ENCODE assay signal across 10 mouse cellular contexts in the genomic region with DNA sequence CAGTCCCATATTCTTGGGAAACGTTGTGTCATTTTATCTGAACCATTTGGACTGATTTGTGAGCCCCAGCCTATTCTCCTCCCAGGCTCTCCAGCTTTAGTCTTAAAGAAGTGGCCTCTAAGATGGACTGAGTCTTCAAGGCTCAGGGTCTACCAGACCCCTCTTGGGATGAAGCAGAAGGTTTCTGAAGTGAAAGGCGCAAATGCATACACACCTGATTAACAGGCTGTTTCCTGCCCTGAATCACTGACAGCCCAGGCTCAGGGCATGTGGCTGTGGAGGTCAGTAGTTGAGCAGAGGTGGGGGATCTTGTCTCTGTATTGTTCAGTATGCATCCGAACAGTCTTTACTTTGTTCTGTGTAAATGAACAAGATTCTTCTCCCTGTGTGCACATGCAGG. TPM values are rescaled to one million over a fixed set of nuclear protein-coding genes. Genes with fewer than 3 reads are reported as not detected.
DNase-seq lines count a peak whose midpoint lies in the region; ATAC-seq lines count a peak whose summit lies in the region.
"Had no signal": no experiment of that assay in that cellular context is flagged by ENCODE, and none has a peak within 500 bp of the region (broad histone marks: within the 10 kb centered on the region; RNA-seq: fewer than 3 reads in every experiment).

No protein-coding gene starts in this region.

- H3K4me1 ChIP-seq in erythroblast, embryonic 14.5 days (ENCODE audit: control insufficient read depth) = peaks cover 47% of the 10 kb centered on the region
- peaks cover 19% of the 10 kb centered on the region for H3K4me1 ChIP-seq in forebrain, embryonic 15.5 days
- H3K4me1 ChIP-seq in liver, embryonic 15.5 days (replicated peaks) = peaks cover 42% of the 10 kb centered on the region

- H3K4me2 ChIP-seq in forebrain, embryonic 15.5 days (replicated peaks) = peak overlapping the region; percentile 86; the same call in 1 of the 2 replicates
- peak overlapping the region; percentile 95 for H3K4me2 ChIP-seq in liver, embryonic 15.5 days

- H3K27me3 ChIP-seq in erythroblast, embryonic 14.5 days (ENCODE audit: control insufficient read depth) = peaks cover under 1% of the 10 kb centered on the region; the same call in 1 of the 2 replicates
- no peaks in the 10 kb centered on the region for H3K27me3 ChIP-seq in forebrain, embryonic 15.5 days
- no peaks in the 10 kb centered on the region for H3K27me3 ChIP-seq in liver, embryonic 15.5 days

- H3K4me3 ChIP-seq in erythroblast, embryonic 14.5 days (replicated peaks) = peak overlapping the region; percentile 91
- peak overlapping the region; percentile 94; the same call in 1 of the 2 replicates for H3K4me3 ChIP-seq in forebrain, embryonic 15.5 days
- H3K4me3 ChIP-seq in liver, embryonic 15.5 days (replicated peaks) = peak overlapping the region; percentile 90; the same call in 1 of the 2 replicates

- no peak overlapping the region for H3K9ac ChIP-seq in forebrain, embryonic 15.5 days (replicated peaks)
- no peak overlapping the region for H3K9ac ChIP-seq in liver, embryonic 15.5 days

- H3K9me3 ChIP-seq in erythroblast, embryonic 14.5 days (ENCODE audit: control insufficient read depth, low read length) = no peaks in the 10 kb centered on the region; the same call in 1 of the 2 replicates
- H3K9me3 ChIP-seq in forebrain, embryonic 15.5 days = no peaks in the 10 kb centered on the region
- no peaks in the 10 kb centered on the region for H3K9me3 ChIP-seq in liver, embryonic 15.5 days (replicated peaks)

- intact Hi-C loops in gastrocnemius, postnatal 14 days (cut with DNase I; ENCODE audit: low total_unique reads) = no loop called here

- no peak for ATAC-seq in erythroblast, adult 5-6 weeks (replicated peaks; ENCODE audit: low FRiP score, poor library complexity, severe bottlenecking)
- ATAC-seq in forebrain, embryonic 15.5 days (replicated peaks) = peak; percentile 11; the same call in 1 of the 2 replicates
- no peak for ATAC-seq in liver, embryonic 15.5 days (ENCODE audit: insufficient read depth)

- peak overlapping the region; percentile 77 for H3K27ac ChIP-seq in forebrain, embryonic 15.5 days (replicated peaks)
- H3K27ac ChIP-seq in liver, embryonic 15.5 days (replicated peaks) = peak overlapping the region; percentile 59; the same call in 1 of the 2 replicates

- H3K36me3 ChIP-seq in erythroblast, embryonic 14.5 days (ENCODE audit: control insufficient read depth) = peaks cover 31% of the 10 kb centered on the region
- H3K36me3 ChIP-seq in forebrain, embryonic 15.5 days = peaks cover 17% of the 10 kb centered on the region
- peaks cover 25% of the 10 kb centered on the region for H3K36me3 ChIP-seq in liver, embryonic 15.5 days (replicated peaks)

- WGBS in forebrain, embryonic 15.5 days = 85% methylated on average over 3 of the region's 3 CpGs
- WGBS in liver, embryonic 15.5 days (ENCODE audit: insufficient replicate concordance) = 47% methylated on average over 3 of the region's 3 CpGs

- peak; percentile 72 for DNase-seq in A20 (ENCODE audit: low read depth, low spot score)
- DNase-seq in thymus, postnatal 4 days = no peak
- DNase-seq in gastrocnemius, postnatal 14 days = no peak
- DNase-seq in urinary bladder, postnatal 36 days (ENCODE audit: low spot score in 2 of 2) = no peak

RNA-seq across cellular contexts. Expression of gene Tfdp1, which starts 0.9 kb away (rescaled TPM):
- 1.4 and 2.2 TPM in 2 replicates for polyA plus RNA-seq in erythroblast, embryonic 14.5 days (2012)
- total RNA-seq in erythroblast, adult 5-6 weeks (2015; ENCODE audit: low replicate concordance) = 90.5 and 105 TPM in 2 replicates
- 73.9 and 76.0 TPM in 2 replicates for total RNA-seq in erythroblast, adult 5-6 weeks (2017; ENCODE audit: low replicate concordance)
- 144 and 146 TPM in 2 replicates for polyA plus RNA-seq in forebrain, embryonic 15.5 days (2015; fragmentation: Nextera tagmentation; extraction: Ambion mirVana)
- polyA plus RNA-seq in liver, embryonic 15.5 days (2015; fragmentation: Nextera tagmentation; extraction: Ambion mirVana) = 85.5 and 92.5 TPM in 2 replicates
- 10 to 100 TPM; 38.3 to 39.1 TPM for total RNA-seq in gastrocnemius, postnatal 14 days (2021)

RNA-seq across cellular contexts. Expression of gene Tmco3, which starts 49.7 kb away (rescaled TPM):
- polyA plus RNA-seq in erythroblast, embryonic 14.5 days (2012) = 0.45 and 0.50 TPM in 2 replicates
- total RNA-seq in erythroblast, adult 5-6 weeks (2015; ENCODE audit: low replicate concordance) = 7.1 and 12.3 TPM in 2 replicates
- 6.1 and 9.4 TPM in 2 replicates for total RNA-seq in erythroblast, adult 5-6 weeks (2017; ENCODE audit: low replicate concordance)
- 46.3 and 49.3 TPM in 2 replicates for polyA plus RNA-seq in forebrain, embryonic 15.5 days (2015; fragmentation: Nextera tagmentation; extraction: Ambion mirVana)
- 5.3 and 6.4 TPM in 2 replicates for polyA plus RNA-seq in liver, embryonic 15.5 days (2015; fragmentation: Nextera tagmentation; extraction: Ambion mirVana)
- 10 to 100 TPM; 12.7 to 13.3 TPM for total RNA-seq in gastrocnemius, postnatal 14 days (2021)

RNA-seq across cellular contexts. Expression of gene Dcun1d2, which starts 49.7 kb away (rescaled TPM):
- polyA plus RNA-seq in erythroblast, embryonic 14.5 days (2012) = 0.21 and 0.34 TPM in 2 replicates
- 0.42 and 9.2 TPM in 2 replicates for total RNA-seq in erythroblast, adult 5-6 weeks (2015; ENCODE audit: low replicate concordance)
- total RNA-seq in erythroblast, adult 5-6 weeks (2017; ENCODE audit: low replicate concordance) = 4.2 and 5.4 TPM in 2 replicates
- polyA plus RNA-seq in forebrain, embryonic 15.5 days (2015; fragmentation: Nextera tagmentation; extraction: Ambion mirVana) = 35.7 and 36.6 TPM in 2 replicates
- 8.2 and 8.5 TPM in 2 replicates for polyA plus RNA-seq in liver, embryonic 15.5 days (2015; fragmentation: Nextera tagmentation; extraction: Ambion mirVana)
- total RNA-seq in gastrocnemius, postnatal 14 days (2021) = 10 to 100 TPM; 45.6 to 46.1 TPM

RNA-seq across cellular contexts. Expression of gene Atp4b, which starts 58.9 kb away (rescaled TPM):
- not detected in 2 replicates for polyA plus RNA-seq in erythroblast, embryonic 14.5 days (2012)
- total RNA-seq in erythroblast, adult 5-6 weeks (2015; ENCODE audit: low replicate concordance) = not detected in 2 replicates
- total RNA-seq in erythroblast, adult 5-6 weeks (2017; ENCODE audit: low replicate concordance) = not detected in 2 replicates
- not detected in 2 replicates for polyA plus RNA-seq in forebrain, embryonic 15.5 days (2015; fragmentation: Nextera tagmentation; extraction: Ambion mirVana)
- polyA plus RNA-seq in liver, embryonic 15.5 days (2015; fragmentation: Nextera tagmentation; extraction: Ambion mirVana) = not detected in 2 replicates
- not detected for total RNA-seq in gastrocnemius, postnatal 14 days (2021)
- total RNA-seq: adrenal gland, postnatal 4 days; gastrocnemius, postnatal 10 days had no signal

Comparison
In these comparisons a context has a peak if more than half of its experiments do, and no peak if none do; other contexts are left out.
1. RNA of gene Tfdp1, which starts 0.9 kb away (polyA plus RNA-seq): 144 to 146 TPM in forebrain, embryonic 15.5 days and 85.5 to 92.5 TPM in liver, embryonic 15.5 days; 1.4 to 2.2 TPM in erythroblast, embryonic 14.5 days; every median in the first group is over 10 times any median in the second.
2. Peak in every context shown above with its lines, with median percentiles within 50 percentile points of each other: H3K4me3 ChIP-seq.